ENCODE assay signal across 15 mouse cellular contexts in genomic region chr1:154784862-154785261, GRCm38 (mm10).
DNase-seq lines count a peak whose midpoint lies in the region; ATAC-seq and TF ChIP-seq lines count a peak whose summit lies in the region.
"Had no signal": no experiment of that assay in that cellular context is flagged by ENCODE, and none has a peak within 500 bp of the region (broad histone marks: within the 10 kb centered on the region; RNA-seq: fewer than 3 reads in every experiment).

No protein-coding gene starts in this region.

- peak; percentile 10 for DNase-seq in lung, embryonic 14.5 days
- DNase-seq in lung, postnatal 4 days, result no peak
- peak; percentile 50 for DNase-seq in testis, postnatal 10 days (ENCODE audit: low spot score)
- DNase-seq in testis, postnatal 14 days (ENCODE audit: low spot score), result no peak
- no peak for DNase-seq in right cerebral cortex, adult 2 months (ENCODE audit: low spot score in 2 of 2)
- DNase-seq: adrenal gland, postnatal 25 days; forebrain, postnatal 0 days; layer of hippocampus, postnatal 36 days; lung, adult 18-20 months; lung, postnatal 36 days; right cerebral cortex, adult 18-20 months had no signal

- H3K27me3 ChIP-seq in heart, embryonic 16.5 days (ENCODE audit: control insufficient read depth, insufficient read depth, low read length), result peaks cover 10% of the 10 kb centered on the region
- H3K27me3 ChIP-seq in heart, embryonic 11.5 days (ENCODE audit: control insufficient read depth, insufficient read depth, low read length), result peaks cover 4% of the 10 kb centered on the region; the same call in 1 of the 2 replicates
- no peaks in the 10 kb centered on the region for H3K27me3 ChIP-seq in lung, embryonic 14.5 days (ENCODE audit: insufficient read depth, low read length)

- peak overlapping the region; percentile 14; the same call in 1 of the 2 replicates for H3K4me2 ChIP-seq in heart, embryonic 16.5 days (ENCODE audit: low read depth, low read length)
- H3K4me2 ChIP-seq in heart, embryonic 11.5 days, result no peak overlapping the region
- no peak overlapping the region for H3K4me2 ChIP-seq in lung, embryonic 14.5 days
- H3K4me2 ChIP-seq: hindbrain, embryonic 13.5 days had no signal

- no peaks in the 10 kb centered on the region for H3K9me3 ChIP-seq in heart, embryonic 16.5 days (replicated peaks; ENCODE audit: control insufficient read depth, low read length)
- H3K9me3 ChIP-seq in heart, embryonic 11.5 days (replicated peaks; ENCODE audit: control insufficient read depth, low read length), result no peaks in the 10 kb centered on the region
- H3K9me3 ChIP-seq in lung, embryonic 14.5 days (ENCODE audit: low read depth, low read length), result no peaks in the 10 kb centered on the region
- H3K9me3 ChIP-seq: hindbrain, embryonic 13.5 days; intestine, embryonic 15.5 days had no signal

- H3K4me1 ChIP-seq in heart, embryonic 16.5 days (ENCODE audit: control insufficient read depth, insufficient read depth, low read length), result peaks cover 8% of the 10 kb centered on the region; the same call in 1 of the 2 replicates
- 0 out of 2 replicates have a peak, but pooled peaks cover 2% of the 10 kb centered on the region for H3K4me1 ChIP-seq in heart, embryonic 11.5 days (ENCODE audit: control insufficient read depth, insufficient read depth, low read length)
- H3K4me1 ChIP-seq in lung, embryonic 14.5 days (ENCODE audit: insufficient read depth), result no peaks in the 10 kb centered on the region; the same call in 1 of the 2 replicates

- no peak overlapping the region for H3K27ac ChIP-seq in heart, embryonic 16.5 days (ENCODE audit: low read length)
- no peak overlapping the region for H3K27ac ChIP-seq in heart, embryonic 11.5 days (ENCODE audit: low read depth, low read length)
- H3K27ac ChIP-seq in lung, embryonic 14.5 days (ENCODE audit: low read depth), result no peak overlapping the region
- H3K27ac ChIP-seq: hindbrain, embryonic 13.5 days; intestine, embryonic 15.5 days had no signal

- H3K9ac ChIP-seq in heart, embryonic 16.5 days (ENCODE audit: low read length), result no peak overlapping the region
- no peak overlapping the region for H3K9ac ChIP-seq in heart, embryonic 11.5 days (ENCODE audit: low read depth, low read length)
- no peak overlapping the region for H3K9ac ChIP-seq in lung, embryonic 14.5 days
- H3K9ac ChIP-seq: forebrain, postnatal 0 days; hindbrain, embryonic 13.5 days; intestine, embryonic 15.5 days had no signal

- 23% methylated on average over 12 of the region's 12 CpGs for WGBS in heart, embryonic 16.5 days
- 16% methylated on average over 12 of the region's 12 CpGs for WGBS in heart, embryonic 11.5 days (ENCODE audit: insufficient replicate concordance)
- WGBS in lung, embryonic 14.5 days, result 22% methylated on average over 12 of the region's 12 CpGs

- H3K36me3 ChIP-seq in heart, embryonic 16.5 days (ENCODE audit: control insufficient read depth, insufficient read depth), result no peaks in the 10 kb centered on the region
- H3K36me3 ChIP-seq in heart, embryonic 11.5 days (ENCODE audit: control insufficient read depth, insufficient read depth, low read length), result no peaks in the 10 kb centered on the region
- H3K36me3 ChIP-seq in lung, embryonic 14.5 days (ENCODE audit: insufficient read depth), result no peaks in the 10 kb centered on the region
- H3K36me3 ChIP-seq: hindbrain, embryonic 13.5 days; intestine, embryonic 15.5 days had no signal

- no peak for ATAC-seq in heart, embryonic 16.5 days (replicated peaks; ENCODE audit: extremely low read depth, insufficient read depth, low FRiP score)
- no peak for ATAC-seq in heart, embryonic 11.5 days (replicated peaks; ENCODE audit: insufficient number of reproducible peaks, low FRiP score, low TSS enrichment)
- no peak for ATAC-seq in lung, embryonic 14.5 days (ENCODE audit: insufficient read depth)
- ATAC-seq: forebrain, postnatal 0 days; intestine, embryonic 15.5 days had no signal

- no peak overlapping the region for H3K4me3 ChIP-seq in heart, embryonic 16.5 days (ENCODE audit: low read length)
- no peak overlapping the region for H3K4me3 ChIP-seq in heart, embryonic 11.5 days (ENCODE audit: low read depth, low read length)
- no peak overlapping the region for H3K4me3 ChIP-seq in lung, embryonic 14.5 days (ENCODE audit: low read depth, low read length)
- H3K4me3 ChIP-seq: hindbrain, embryonic 13.5 days; intestine, embryonic 15.5 days had no signal

- TF ChIP-seq CTCF in lung, embryonic 14.5 days (IDR thresholded peaks at IDR 0.05; ENCODE audit: low read depth), result no peak

Comparison
In these comparisons a context has a peak if more than half of its experiments do, and no peak if none do; other contexts are left out.
1. DNase-seq: peak in lung, embryonic 14.5 days (single experiment) and testis, postnatal 10 days (single experiment); none in lung, postnatal 4 days (0 of 2), testis, postnatal 14 days (single experiment) and right cerebral cortex, adult 2 months (0 of 2).